ENCODE assay signal across 10 mouse cellular contexts in the genomic region with DNA sequence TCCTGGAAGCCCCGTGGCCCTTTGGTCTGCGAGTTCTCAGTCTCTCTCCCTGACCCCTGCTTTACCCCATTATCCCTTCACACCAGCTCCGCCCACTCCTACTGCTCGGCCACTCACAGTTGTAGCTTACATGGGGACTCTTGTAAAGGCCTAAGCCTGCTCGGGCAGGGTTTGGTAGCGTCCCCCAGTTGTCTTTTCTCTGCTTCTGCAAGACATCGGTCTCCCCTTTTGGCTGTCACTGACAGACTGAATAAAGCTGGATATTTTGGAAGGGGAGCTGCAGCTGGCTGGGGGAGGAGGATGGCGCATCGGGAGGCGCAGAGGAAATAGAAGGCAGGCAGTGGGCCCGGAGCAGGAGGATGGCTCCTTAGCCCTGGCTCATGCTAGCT. TPM values are rescaled to one million over a fixed set of nuclear protein-coding genes. Genes with fewer than 3 reads are reported as not detected.
DNase-seq lines count a peak whose midpoint lies in the region; ATAC-seq and TF ChIP-seq lines count a peak whose summit lies in the region.
"Had no signal": no experiment of that assay in that cellular context is flagged by ENCODE, and none has a peak within 500 bp of the region (broad histone marks: within the 10 kb centered on the region; RNA-seq: fewer than 3 reads in every experiment).

No protein-coding gene starts in this region.

- peaks cover 2% of the 10 kb centered on the region; the same call in 1 of the 2 replicates for H3K36me3 ChIP-seq in ES-E14 (ENCODE audit: control insufficient read depth, insufficient read depth, low read length, poor library complexity, severe bottlenecking)
- H3K36me3 ChIP-seq in embryonic facial prominence, embryonic 10.5 days (replicated peaks): no peaks in the 10 kb centered on the region
- no peaks in the 10 kb centered on the region for H3K36me3 ChIP-seq in hindbrain, postnatal 0 days (ENCODE audit: insufficient read depth, low read length)
- H3K36me3 ChIP-seq: embryonic facial prominence, embryonic 15.5 days had no signal

- no peak overlapping the region for H3K4me3 ChIP-seq in layer of hippocampus, adult 2 months
- peak overlapping the region; percentile 39 to 53 for H3K4me3 ChIP-seq in ES-E14 (ENCODE audit: insufficient read depth in 1 of 2, low read depth in 1 of 2, low read length in 2 of 2, poor library complexity in 1 of 2, severe bottlenecking in 1 of 2)
- H3K4me3 ChIP-seq in embryonic facial prominence, embryonic 10.5 days: no peak overlapping the region
- no peak overlapping the region for H3K4me3 ChIP-seq in hindbrain, postnatal 0 days (ENCODE audit: low read length)
- H3K4me3 ChIP-seq: embryonic facial prominence, embryonic 15.5 days had no signal

- peak overlapping the region; percentile 42; the same call in 1 of the 2 replicates for H3K9ac ChIP-seq in ES-E14 (ENCODE audit: insufficient read depth, low read depth, low read length, poor library complexity, severe bottlenecking)
- H3K9ac ChIP-seq in hindbrain, postnatal 0 days (replicated peaks; ENCODE audit: low read length): peak overlapping the region; percentile 38
- H3K9ac ChIP-seq: embryonic facial prominence, embryonic 15.5 days had no signal

- peaks cover 54% of the 10 kb centered on the region for H3K27me3 ChIP-seq in embryonic facial prominence, embryonic 10.5 days (replicated peaks; ENCODE audit: low read depth, poor library complexity, severe bottlenecking)
- no peaks in the 10 kb centered on the region for H3K27me3 ChIP-seq in hindbrain, postnatal 0 days (ENCODE audit: insufficient read depth, low read length)
- H3K27me3 ChIP-seq: embryonic facial prominence, embryonic 15.5 days had no signal

- no peak overlapping the region for H3K4me2 ChIP-seq in hindbrain, postnatal 0 days (ENCODE audit: low read depth, low read length)
- H3K4me2 ChIP-seq: embryonic facial prominence, embryonic 15.5 days had no signal

- in situ Hi-C loops in ES-E14 (cut with MboI; ENCODE audit: low sequenced_read_pairs in 2 of 2, unreplicated experiment in 2 of 2): no loop called here

- peaks cover 17 to 29% of the 10 kb centered on the region in 2 experiments for H3K4me1 ChIP-seq in ES-E14 (ENCODE audit: control insufficient read depth in 2 of 2, insufficient read depth in 2 of 2, low read length in 2 of 2, poor library complexity in 1 of 2)
- H3K4me1 ChIP-seq in embryonic facial prominence, embryonic 10.5 days: peaks cover 36% of the 10 kb centered on the region
- peaks cover 35% of the 10 kb centered on the region for H3K4me1 ChIP-seq in hindbrain, postnatal 0 days (ENCODE audit: insufficient read depth, low read length)

- TF ChIP-seq CTCF in layer of hippocampus, adult 2 months (conservative IDR thresholded peaks at IDR 0.05): no peak
- TF ChIP-seq CTCF in hindbrain, postnatal 0 days (IDR thresholded peaks at IDR 0.05; ENCODE audit: low read depth): no peak

- 56% methylated on average over 11 of the region's 11 CpGs for WGBS in embryonic facial prominence, embryonic 10.5 days
- WGBS in hindbrain, postnatal 0 days: 48% methylated on average over 11 of the region's 11 CpGs

- peak overlapping the region; percentile 91 for H3K27ac ChIP-seq in layer of hippocampus, adult 2 months
- peak overlapping the region; percentile 28 for H3K27ac ChIP-seq in ES-E14 (ENCODE audit: insufficient read depth, low read depth, low read length, poor library complexity, severe bottlenecking)
- H3K27ac ChIP-seq in embryonic facial prominence, embryonic 10.5 days (replicated peaks): 0 out of 2 replicates have a peak overlapping the region, but pooled peaks have one; percentile 41
- H3K27ac ChIP-seq in hindbrain, postnatal 0 days: peak overlapping the region; percentile 74
- H3K27ac ChIP-seq: embryonic facial prominence, embryonic 15.5 days had no signal

- no peak for ATAC-seq in hindbrain, postnatal 0 days
- ATAC-seq in inflammation-experienced regulatory T-cells, adult 6 months: no peak

- DNase-seq in layer of hippocampus, adult 2 months (ENCODE audit: low spot score in 2 of 2): peak in 1 of 2 experiments; percentile 42
- DNase-seq in layer of hippocampus, postnatal 25 days (ENCODE audit: extremely low spot score in 1 of 2, low spot score in 1 of 2): no peak
- peak; percentile 37 for DNase-seq in ES-E14 (ENCODE audit: low read depth, low spot score)
- DNase-seq in embryonic facial prominence, embryonic 10.5 days (ENCODE audit: low spot score): no peak
- no peak for DNase-seq in hindbrain, postnatal 0 days (ENCODE audit: low spot score)
- DNase-seq in layer of hippocampus, adult 18-20 months (ENCODE audit: low spot score in 2 of 2): no peak
- DNase-seq in spleen, postnatal 4 days (ENCODE audit: low spot score in 2 of 2): no peak

- H3K9me3 ChIP-seq in ES-E14 (ENCODE audit: control insufficient read depth, insufficient read depth, low read depth, low read length): no peaks in the 10 kb centered on the region
- 0 out of 2 replicates have a peak, but pooled peaks cover 4% of the 10 kb centered on the region for H3K9me3 ChIP-seq in embryonic facial prominence, embryonic 10.5 days
- H3K9me3 ChIP-seq in hindbrain, postnatal 0 days (ENCODE audit: low read length): no peaks in the 10 kb centered on the region
- H3K9me3 ChIP-seq: embryonic facial prominence, embryonic 15.5 days had no signal

TF ChIP-seq in ES-E14, 5 proteins besides CTCF, POLR2A, EP300 and RAD21:
- TF ChIP-seq ZNF384 (IDR thresholded peaks at IDR 0.05; ENCODE audit: low read depth, low read length) (no peak), HCFC1 (IDR thresholded peaks at IDR 0.05; ENCODE audit: borderline replicate concordance, insufficient read depth, low read length) (no peak), ZC3H11A (IDR thresholded peaks at IDR 0.05; ENCODE audit: borderline replicate concordance, low read depth, low read length) (no peak), CHD2 (IDR thresholded peaks at IDR 0.05; ENCODE audit: low read depth, low read length) (no peak), MAFK (IDR thresholded peaks at IDR 0.05; ENCODE audit: insufficient read depth, low read depth, low read length) (no peak)

RNA-seq across cellular contexts. Expression of gene Pipox, which starts 17.1 kb away (rescaled TPM):
- 1 to 10 TPM in 1 of 2 experiments, under 1 TPM in 1; 0.84 to 1.2 TPM for total RNA-seq in layer of hippocampus, adult 2 months (2021)
- 1 to 10 TPM; 1.5 to 1.8 TPM for total RNA-seq in layer of hippocampus, postnatal 25 days (2021)
- total RNA-seq in ES-E14 (2012; rRNA removed): 27.3 and 33.3 TPM in 2 replicates
- 2.1 and 2.7 TPM in 2 replicates for polyA plus RNA-seq in embryonic facial prominence, embryonic 10.5 days (2016; fragmentation: Nextera tagmentation; extraction: Ambion mirVana)
- 2.8 and 6.8 TPM in 2 replicates for total RNA-seq in hindbrain, postnatal 0 days (2014; rRNA removed)
- 4.4 and 4.6 TPM in 2 replicates for polyA plus RNA-seq in hindbrain, postnatal 0 days (2015; fragmentation: Nextera tagmentation; extraction: Ambion mirVana)
- 1 to 10 TPM; 1.5 to 2.2 TPM for total RNA-seq in layer of hippocampus, adult 18-20 months (2021)
- polyA plus RNA-seq in inflammation-experienced regulatory T-cells, adult 6 months (2017; shearing (Covaris generic)): 1 to 10 TPM in 1 of 3 experiments, under 1 TPM in 2; 0.43 to 2.7 (median 0.56) TPM
- total RNA-seq: MEL had no signal

RNA-seq across cellular contexts. Expression of gene Sez6, which starts 53.8 kb away (rescaled TPM):
- 100 to 1,000 TPM; 154 to 159 TPM for total RNA-seq in layer of hippocampus, adult 2 months (2021)
- 100 to 1,000 TPM; 162 to 174 TPM for total RNA-seq in layer of hippocampus, postnatal 25 days (2021)
- 0.45 and 0.63 TPM in 2 replicates for total RNA-seq in ES-E14 (2012; rRNA removed)
- 2.3 and 2.5 TPM in 2 replicates for polyA plus RNA-seq in embryonic facial prominence, embryonic 10.5 days (2016; fragmentation: Nextera tagmentation; extraction: Ambion mirVana)
- 175 and 177 TPM in 2 replicates for total RNA-seq in hindbrain, postnatal 0 days (2014; rRNA removed)
- polyA plus RNA-seq in hindbrain, postnatal 0 days (2015; fragmentation: Nextera tagmentation; extraction: Ambion mirVana): 113 and 127 TPM in 2 replicates
- 100 to 1,000 TPM; 161 to 167 TPM for total RNA-seq in layer of hippocampus, adult 18-20 months (2021)
- under 1 TPM in 1 of 3 experiments, not detected in 2; 0.24 TPM for polyA plus RNA-seq in inflammation-experienced regulatory T-cells, adult 6 months (2017; shearing (Covaris generic))

Comparison
In these comparisons a context has a peak if more than half of its experiments do, and no peak if none do; other contexts are left out.
1. H3K27ac ChIP-seq: peak in every context shown above with its lines; median percentile 91 in layer of hippocampus, adult 2 months; 74 in hindbrain, postnatal 0 days; 41 in embryonic facial prominence, embryonic 10.5 days; 28 in ES-E14.
2. H3K4me3 ChIP-seq: peak in ES-E14 (2 of 2); none in layer of hippocampus, adult 2 months (single experiment), embryonic facial prominence, embryonic 10.5 days (single experiment) and hindbrain, postnatal 0 days (single experiment).
3. RNA of gene Sez6, which starts 53.8 kb away (total RNA-seq): 175 to 177 TPM in hindbrain, postnatal 0 days, 162 to 174 TPM in layer of hippocampus, postnatal 25 days, 161 to 167 TPM in layer of hippocampus, adult 18-20 months and 154 to 159 TPM in layer of hippocampus, adult 2 months; 0.45 to 0.63 TPM in ES-E14; every median in the first group is over 10 times any median in the second.